Comparison of ENCODE assay signal across 11 mouse cellular contexts in the genomic region with DNA sequence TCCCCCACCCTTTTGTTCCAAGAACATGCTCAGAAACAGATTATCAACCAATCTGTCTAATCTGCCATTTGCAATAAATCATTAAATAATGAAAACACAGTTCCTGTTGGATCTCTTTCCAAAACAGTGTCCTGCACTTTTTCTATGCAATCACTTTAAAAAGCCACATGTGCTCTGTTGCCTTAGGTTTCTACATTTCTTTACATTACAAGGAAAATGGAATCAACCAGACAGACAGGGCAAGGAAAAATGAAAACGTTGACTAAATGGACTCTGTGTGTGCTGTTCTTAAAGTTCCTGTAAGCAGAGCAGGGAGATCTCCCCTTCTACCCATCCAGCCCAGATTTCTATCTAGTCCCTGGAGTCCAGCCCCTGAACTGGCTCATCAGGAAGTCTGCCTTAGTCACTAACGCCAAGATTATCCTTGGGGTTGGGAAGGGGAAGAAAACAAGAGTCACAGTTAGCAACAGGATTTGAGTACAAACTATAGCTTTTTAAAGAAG. TPM values are rescaled to one million over a fixed set of nuclear protein-coding genes. Genes with fewer than 3 reads are reported as not detected.
A peak's percentile ranks its signal among the peaks of the same experiment; 100 is the strongest.
DNase-seq lines count a peak whose midpoint lies in the region; ATAC-seq and TF ChIP-seq lines count a peak whose summit lies in the region.
"Had no signal": no experiment of that assay in that cellular context is flagged by ENCODE, and none has a peak within 500 bp of the region (broad histone marks: within the 10 kb centered on the region; RNA-seq: fewer than 3 reads in every experiment).

No protein-coding gene starts in this region.

- H3K4me1 ChIP-seq in intestine, embryonic 16.5 days (ENCODE audit: control insufficient read depth, insufficient read depth, low read length) = peaks cover 25% of the 10 kb centered on the region
- peaks cover 13% of the 10 kb centered on the region for H3K4me1 ChIP-seq in intestine, embryonic 15.5 days (replicated peaks)
- peaks cover 4% of the 10 kb centered on the region; the same call in 1 of the 2 replicates for H3K4me1 ChIP-seq in hindbrain, embryonic 11.5 days (replicated peaks; ENCODE audit: control insufficient read depth, insufficient read depth, low read length)
- peaks cover 19% of the 10 kb centered on the region for H3K4me1 ChIP-seq in neural tube, embryonic 12.5 days

- DNase-seq in brain, embryonic 14.5 days (ENCODE audit: low read depth) = peak; percentile 37
- DNase-seq in hindbrain, embryonic 11.5 days (ENCODE audit: low spot score) = no peak
- DNase-seq in liver = no peak
- no peak for DNase-seq in natural killer cell, adult 2 months (ENCODE audit: low spot score in 2 of 2)
- DNase-seq in embryo, embryonic 11 days = no peak
- DNase-seq: cerebellum, postnatal 25 days; kidney, adult 8-10 months had no signal

- H3K27ac ChIP-seq in intestine, embryonic 16.5 days (ENCODE audit: low read length) = 0 out of 2 replicates have a peak overlapping the region, but pooled peaks have one; percentile 14
- no peak overlapping the region for H3K27ac ChIP-seq in intestine, embryonic 15.5 days
- H3K27ac ChIP-seq in hindbrain, embryonic 11.5 days (ENCODE audit: low read depth, low read length) = peak overlapping the region; percentile 65
- H3K27ac ChIP-seq in neural tube, embryonic 12.5 days = peak overlapping the region; percentile 51

- TF ChIP-seq CTCF in brain, embryonic 14.5 days (IDR thresholded peaks at IDR 0.05; ENCODE audit: borderline replicate concordance, extremely low read depth, insufficient read depth, insufficient read length) = no peak

- H3K9me3 ChIP-seq in intestine, embryonic 16.5 days (ENCODE audit: control insufficient read depth, low read length) = no peaks in the 10 kb centered on the region
- H3K9me3 ChIP-seq in intestine, embryonic 15.5 days = no peaks in the 10 kb centered on the region
- H3K9me3 ChIP-seq in hindbrain, embryonic 11.5 days (ENCODE audit: control insufficient read depth, low read length) = no peaks in the 10 kb centered on the region
- H3K9me3 ChIP-seq in neural tube, embryonic 12.5 days = no peaks in the 10 kb centered on the region

- H3K4me2 ChIP-seq in intestine, embryonic 16.5 days (ENCODE audit: low read depth, low read length) = no peak overlapping the region
- H3K4me2 ChIP-seq in intestine, embryonic 15.5 days (replicated peaks) = no peak overlapping the region
- H3K4me2 ChIP-seq in hindbrain, embryonic 11.5 days (replicated peaks; ENCODE audit: low read depth, low read length) = no peak overlapping the region
- peak overlapping the region; percentile 40 for H3K4me2 ChIP-seq in neural tube, embryonic 12.5 days (replicated peaks)

- H3K27me3 ChIP-seq in intestine, embryonic 16.5 days (replicated peaks; ENCODE audit: control insufficient read depth, insufficient read depth, low read length) = no peaks in the 10 kb centered on the region
- no peaks in the 10 kb centered on the region for H3K27me3 ChIP-seq in intestine, embryonic 15.5 days (replicated peaks)
- no peaks in the 10 kb centered on the region for H3K27me3 ChIP-seq in hindbrain, embryonic 11.5 days (ENCODE audit: control insufficient read depth, insufficient read depth, low read length)
- H3K27me3 ChIP-seq in neural tube, embryonic 12.5 days (replicated peaks) = no peaks in the 10 kb centered on the region
- H3K27me3 ChIP-seq: CH12.LX had no signal

- H3K4me3 ChIP-seq in intestine, embryonic 16.5 days (ENCODE audit: low read length) = no peak overlapping the region
- H3K4me3 ChIP-seq in intestine, embryonic 15.5 days (replicated peaks) = no peak overlapping the region
- H3K4me3 ChIP-seq in hindbrain, embryonic 11.5 days (ENCODE audit: low read depth, low read length) = no peak overlapping the region
- H3K4me3 ChIP-seq in neural tube, embryonic 12.5 days = no peak overlapping the region

- H3K36me3 ChIP-seq in intestine, embryonic 16.5 days (ENCODE audit: control insufficient read depth, insufficient read depth, low read length) = no peaks in the 10 kb centered on the region
- H3K36me3 ChIP-seq in intestine, embryonic 15.5 days = no peaks in the 10 kb centered on the region
- no peaks in the 10 kb centered on the region for H3K36me3 ChIP-seq in hindbrain, embryonic 11.5 days (ENCODE audit: control insufficient read depth, insufficient read depth, low read length)
- no peaks in the 10 kb centered on the region for H3K36me3 ChIP-seq in neural tube, embryonic 12.5 days

- no peak overlapping the region for H3K9ac ChIP-seq in intestine, embryonic 16.5 days (ENCODE audit: low read depth, low read length)
- no peak overlapping the region for H3K9ac ChIP-seq in intestine, embryonic 15.5 days
- 0 out of 2 replicates have a peak overlapping the region, but pooled peaks have one; percentile 1 for H3K9ac ChIP-seq in hindbrain, embryonic 11.5 days (ENCODE audit: low read depth, low read length)
- H3K9ac ChIP-seq in neural tube, embryonic 12.5 days = peak overlapping the region; percentile 22; the same call in 1 of the 2 replicates

- 17% methylated on average over 2 of the region's 2 CpGs for WGBS in intestine, embryonic 16.5 days
- 11% methylated on average over 2 of the region's 2 CpGs for WGBS in intestine, embryonic 15.5 days
- WGBS in hindbrain, embryonic 11.5 days = 27% methylated on average over 2 of the region's 2 CpGs
- 9% methylated on average over 2 of the region's 2 CpGs for WGBS in neural tube, embryonic 12.5 days

- no peak for ATAC-seq in intestine, embryonic 16.5 days
- no peak for ATAC-seq in intestine, embryonic 15.5 days
- no peak for ATAC-seq in hindbrain, embryonic 11.5 days (ENCODE audit: low FRiP score)
- ATAC-seq in neural tube, embryonic 12.5 days (ENCODE audit: low FRiP score, low read depth) = no peak

- TF ChIP-seq POLR2A in brain, embryonic 14.5 days (IDR thresholded peaks at IDR 0.05; ENCODE audit: borderline replicate concordance, extremely low read depth, insufficient read depth, insufficient read length, poor library complexity, severe bottlenecking) = no peak

RNA-seq across cellular contexts. Expression of a gene that starts 13.7 kb away (rescaled TPM):
- 51.7 and 56.0 TPM in 2 replicates for polyA plus RNA-seq in intestine, embryonic 16.5 days (2015; fragmentation: Nextera tagmentation; extraction: Ambion mirVana)
- polyA plus RNA-seq in intestine, embryonic 15.5 days (2015; fragmentation: Nextera tagmentation; extraction: Ambion mirVana) = 71.7 and 72.4 TPM in 2 replicates
- polyA plus RNA-seq in brain, embryonic 14.5 days (2012; rRNA removed) = 146 and 147 TPM in 2 replicates
- polyA plus RNA-seq in hindbrain, embryonic 11.5 days (2014; fragmentation: Nextera tagmentation; extraction: Ambion mirVana) = 98.0 and 113 TPM in 2 replicates
- 121 and 123 TPM in 2 replicates for polyA plus RNA-seq in neural tube, embryonic 12.5 days (2016; fragmentation: Nextera tagmentation; extraction: Ambion mirVana)

RNA-seq across cellular contexts. Expression of a gene that starts 29.3 kb away (rescaled TPM):
- polyA plus RNA-seq in intestine, embryonic 16.5 days (2015; fragmentation: Nextera tagmentation; extraction: Ambion mirVana) = 99.4 and 102 TPM in 2 replicates
- 79.2 and 90.8 TPM in 2 replicates for polyA plus RNA-seq in intestine, embryonic 15.5 days (2015; fragmentation: Nextera tagmentation; extraction: Ambion mirVana)
- polyA plus RNA-seq in brain, embryonic 14.5 days (2012; rRNA removed) = 53.1 and 82.3 TPM in 2 replicates
- polyA plus RNA-seq in hindbrain, embryonic 11.5 days (2014; fragmentation: Nextera tagmentation; extraction: Ambion mirVana) = 14.4 and 14.7 TPM in 2 replicates
- 18.9 and 20.3 TPM in 2 replicates for polyA plus RNA-seq in neural tube, embryonic 12.5 days (2016; fragmentation: Nextera tagmentation; extraction: Ambion mirVana)

RNA-seq across cellular contexts. Expression of a gene that starts 43.9 kb away (rescaled TPM):
- 1.9 and 2.1 TPM in 2 replicates for polyA plus RNA-seq in intestine, embryonic 16.5 days (2015; fragmentation: Nextera tagmentation; extraction: Ambion mirVana)
- polyA plus RNA-seq in intestine, embryonic 15.5 days (2015; fragmentation: Nextera tagmentation; extraction: Ambion mirVana) = 13.8 and 16.5 TPM in 2 replicates
- polyA plus RNA-seq in brain, embryonic 14.5 days (2012; rRNA removed) = 38.4 and 43.1 TPM in 2 replicates
- polyA plus RNA-seq in hindbrain, embryonic 11.5 days (2014; fragmentation: Nextera tagmentation; extraction: Ambion mirVana) = 16.8 and 30.6 TPM in 2 replicates
- 22.0 and 26.9 TPM in 2 replicates for polyA plus RNA-seq in neural tube, embryonic 12.5 days (2016; fragmentation: Nextera tagmentation; extraction: Ambion mirVana)

RNA-seq across cellular contexts. Expression of a gene that starts 56.5 kb away (rescaled TPM):
- 16.9 and 20.6 TPM in 2 replicates for polyA plus RNA-seq in intestine, embryonic 16.5 days (2015; fragmentation: Nextera tagmentation; extraction: Ambion mirVana)
- polyA plus RNA-seq in intestine, embryonic 15.5 days (2015; fragmentation: Nextera tagmentation; extraction: Ambion mirVana) = 21.8 and 24.0 TPM in 2 replicates
- 39.8 and 46.4 TPM in 2 replicates for polyA plus RNA-seq in brain, embryonic 14.5 days (2012; rRNA removed)
- 30.4 and 30.7 TPM in 2 replicates for polyA plus RNA-seq in hindbrain, embryonic 11.5 days (2014; fragmentation: Nextera tagmentation; extraction: Ambion mirVana)
- polyA plus RNA-seq in neural tube, embryonic 12.5 days (2016; fragmentation: Nextera tagmentation; extraction: Ambion mirVana) = 29.6 and 29.8 TPM in 2 replicates

Comparison
In these comparisons a context has a peak if more than half of its experiments do, and no peak if none do; other contexts are left out.
1. H3K9ac ChIP-seq: peak in hindbrain, embryonic 11.5 days (single experiment) and neural tube, embryonic 12.5 days (single experiment); none in intestine, embryonic 16.5 days (single experiment) and intestine, embryonic 15.5 days (single experiment).